Mouse (Mus musculus) midbrain, postnatal 0 days (tissue): ENCODE data around the gene Dio1. TPM values are rescaled to one million over a fixed set of nuclear protein-coding genes. Genes with fewer than 3 reads are reported as not detected.

ENCODE experiments used
- ATAC-seq: fragments of 200-750 bp; cut with Nextera tagmentation; 2 replicates; pipeline ENCODE4 v1.8.0; 2017; ENCODE audit warnings: moderate number of reproducible peaks, mild to moderate bottlenecking, moderate TSS enrichment, moderate library complexity; ENCODE audit not compliant: low FRiP score
- DNase-seq: peaks from one replicate; pipeline ENCODE4 v3.0.0-alpha.2; 2015; ENCODE audit warnings: low spot score
- H3K27ac ChIP-seq: fragments of 300-500 bp; sonication (generic); 2 replicates; pipeline ENCODE4 v1.5.1; 2014; ENCODE audit warnings: low read depth, mild to moderate bottlenecking, low read length, mixed read lengths
- H3K27me3 ChIP-seq: fragments of 300-500 bp; sonication (generic); 2 replicates; pipeline ENCODE4 v1.6.1; 2014; ENCODE audit warnings: low read length, control low read depth, mixed read lengths; ENCODE audit not compliant: insufficient read depth
- H3K36me3 ChIP-seq: fragments of 300-500 bp; sonication (generic); 2 replicates; pipeline ENCODE4 v1.6.1; 2014; ENCODE audit warnings: low read length, control low read depth, mixed read lengths; ENCODE audit not compliant: insufficient read depth
- H3K4me1 ChIP-seq: fragments of 300-500 bp; sonication (generic); 2 replicates; pipeline ENCODE4 v1.6.1; 2014; ENCODE audit warnings: mild to moderate bottlenecking, control low read depth, antibody characterized with exemption, low read length, mixed read lengths; ENCODE audit not compliant: insufficient read depth
- H3K4me2 ChIP-seq: fragments of 300-500 bp; sonication (generic); 2 replicates; pipeline ENCODE4 v1.6.1; 2014; ENCODE audit warnings: low read depth, mild to moderate bottlenecking, low read length, mixed read lengths; ENCODE audit not compliant: poor library complexity, severe bottlenecking
- H3K4me3 ChIP-seq: fragments of 300-500 bp; sonication (generic); 2 replicates; pipeline ENCODE4 v1.5.1; 2014; ENCODE audit warnings: low read depth, mild to moderate bottlenecking, low read length, moderate library complexity
- H3K9ac ChIP-seq: fragments of 300-500 bp; sonication (generic); replicated peaks from 2 replicates; pipeline ENCODE4 v1.6.1; 2014; ENCODE audit warnings: mild to moderate bottlenecking, low read length, moderate library complexity, mixed read lengths; ENCODE audit not compliant: poor library complexity, severe bottlenecking
- H3K9me3 ChIP-seq: fragments of 300-500 bp; sonication (generic); 2 replicates; pipeline ENCODE4 v1.6.1; 2016; ENCODE audit warnings: low read length, control low read depth
- CTCF ChIP-seq: IDR thresholded peaks from 2 replicates; pipeline ENCODE4 v1.5.1; 2016; ENCODE audit warnings: antibody characterized with exemption, mild to moderate bottlenecking
- WGBS: fragments of 180-500 bp; shearing (Covaris S2); extraction: QIAGEN DNeasy Blood & Tissue Kit; methylation state at CpG from one replicate; pipeline ENCODE4 v1.1.7; 2014; 5-methylcytosine and 5-hydroxymethylcytosine counted together
- polyA plus RNA-seq: library from polyadenylated mRNA; unstranded; fragments of >200 nt; fragmentation: Nextera tagmentation; extraction: Ambion mirVana; gene quantifications from 2 replicates; pipeline ENCODE4 v1.2.1, GENCODE M21; 2015
- total RNA-seq: library from RNA; depleted of rRNA; stranded (reverse); fragments of >200 nt; gene quantifications from 2 replicates; pipeline ENCODE4 v1.2.3, GENCODE M21; 2014

Gene Dio1
- total and polyA plus RNA-seq, 2 experiments from 2014 or later = not detected

- 85% methylated on average over 3 of the region's 3 CpGs for WGBS
Measured at GRCm38 (mm10) chr4:107285446-107286200, 21.3 kb downstream of the Dio1 start.

DNA sequence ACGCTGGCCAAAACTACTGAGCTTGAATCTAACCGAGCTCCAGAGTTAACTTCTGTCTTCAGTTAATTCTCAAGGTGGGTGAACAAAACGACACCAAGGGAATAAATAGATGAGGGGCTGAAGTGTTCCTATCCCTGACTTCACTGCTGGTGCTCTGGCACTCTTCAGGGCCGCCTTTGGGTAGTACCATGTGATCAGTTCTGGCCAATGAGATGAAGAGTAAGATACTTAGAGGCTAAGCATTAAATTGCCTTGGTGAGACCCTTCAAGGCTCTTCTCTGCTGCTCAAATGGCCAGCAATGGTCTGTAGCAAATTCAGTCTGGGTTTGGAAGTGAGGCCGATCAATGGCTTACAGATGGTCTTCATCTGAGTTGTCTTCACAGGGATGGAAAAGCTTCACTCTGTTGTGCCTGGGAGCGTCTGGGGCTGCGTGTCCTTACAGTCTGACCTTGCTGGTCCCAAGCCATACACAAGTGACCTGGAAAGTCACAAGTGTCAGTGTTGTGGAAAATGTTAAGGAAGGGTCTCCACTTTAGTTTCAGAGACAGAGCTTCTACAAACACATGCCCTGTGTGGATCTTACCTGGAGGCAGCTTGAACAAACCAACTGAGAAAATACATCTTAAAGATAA, 26.0 kb downstream of the Dio1 start:
- no peaks in the 10 kb centered on the region for H3K9me3 ChIP-seq

More at GRCm38 (mm10) chr4:107285446-107286200, 21.3 kb downstream of the Dio1 start:
- no peak for ATAC-seq
- Histone ChIP-seq H3K27ac (no peak overlapping the region), H3K4me2 (no peak overlapping the region), H3K9me3 (no peaks in the 10 kb centered on the region), H3K36me3 (peaks cover 4% of the 10 kb centered on the region; the same call in 1 of the 2 replicates), H3K9ac (no peak overlapping the region), H3K27me3 (no peaks in the 10 kb centered on the region), H3K4me1 (no peaks in the 10 kb centered on the region), H3K4me3 (no peak overlapping the region)
- no peak for DNase-seq
- no peak for TF ChIP-seq CTCF

DNA sequence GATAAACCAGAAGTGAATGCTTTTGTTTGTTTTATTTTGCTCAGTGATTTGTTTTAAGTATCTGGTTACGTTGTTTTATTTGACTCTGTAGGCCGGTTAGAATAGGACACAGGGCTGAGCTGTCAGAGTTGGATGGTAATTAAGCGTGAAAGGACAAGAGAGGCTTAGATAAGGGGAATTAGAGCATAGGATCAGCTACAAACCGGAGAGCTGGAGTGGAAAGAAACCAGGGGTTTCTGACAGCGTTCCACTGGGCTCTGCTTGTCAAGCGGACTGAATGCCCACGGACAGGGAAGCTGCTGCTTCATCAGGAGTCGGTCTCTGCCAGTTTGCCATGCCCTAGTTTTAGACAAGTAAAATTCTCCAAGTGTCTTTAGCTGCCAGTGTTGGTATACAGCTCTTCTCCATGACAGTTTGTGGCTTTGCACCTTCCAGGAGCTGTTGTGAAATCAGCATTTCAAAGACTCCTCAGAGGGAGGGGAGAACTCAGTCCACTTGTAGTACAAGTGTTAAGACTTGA, 28.7 kb downstream of the Dio1 start:
- ATAC-seq (no peak), DNase-seq (peak; percentile 64)
- Histone ChIP-seq H3K4me1 (peaks cover 4% of the 10 kb centered on the region; the same call in 1 of the 2 replicates), H3K9me3 (no peaks in the 10 kb centered on the region), H3K36me3 (peaks cover 12% of the 10 kb centered on the region; the same call in 1 of the 2 replicates), H3K9ac (no peak overlapping the region), H3K4me2 (no peak overlapping the region), H3K4me3 (no peak overlapping the region), H3K27me3 (no peaks in the 10 kb centered on the region), H3K27ac (peak overlapping the region; percentile 21; the same call in 1 of the 2 replicates)
- 9% methylated on average over 8 of the region's 8 CpGs for WGBS
- TF ChIP-seq CTCF = no peak

More for the DNA sequence above, 26.0 kb downstream of the Dio1 start:
- H3K9ac ChIP-seq = no peak overlapping the region
- H3K4me3 ChIP-seq = no peak overlapping the region
- 86% methylated on average over 7 of the region's 7 CpGs for WGBS
- no peak overlapping the region for H3K27ac ChIP-seq
- H3K4me2 ChIP-seq = no peak overlapping the region
- peaks cover 12% of the 10 kb centered on the region; the same call in 1 of the 2 replicates for H3K36me3 ChIP-seq
- DNase-seq = no peak
- H3K4me1 ChIP-seq = peaks cover 4% of the 10 kb centered on the region; the same call in 1 of the 2 replicates
- ATAC-seq = no peak
- TF ChIP-seq CTCF = no peak
- no peaks in the 10 kb centered on the region for H3K27me3 ChIP-seq

DNA sequence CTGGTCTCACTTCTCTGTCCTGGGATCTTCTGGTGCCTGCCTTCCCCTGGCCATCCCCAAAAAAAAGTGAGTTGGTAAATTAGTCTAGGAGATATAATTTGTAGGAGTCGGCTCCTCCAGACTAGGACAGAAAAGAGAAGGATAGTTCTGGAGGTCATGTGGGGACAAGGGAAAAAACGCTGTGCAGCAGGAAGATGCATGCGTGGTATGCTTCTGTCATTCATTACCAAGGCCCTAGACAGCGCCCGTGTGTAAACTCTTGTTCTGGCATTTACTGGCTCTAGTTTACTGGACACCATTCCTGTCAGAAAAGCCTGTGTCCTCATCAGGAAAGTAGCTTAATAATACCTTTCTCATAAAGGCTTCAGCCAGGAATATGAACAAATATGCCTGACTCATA, 32.5 kb downstream of the Dio1 start:
- DNase-seq = no peak
- no peak overlapping the region for H3K27ac ChIP-seq

DNA sequence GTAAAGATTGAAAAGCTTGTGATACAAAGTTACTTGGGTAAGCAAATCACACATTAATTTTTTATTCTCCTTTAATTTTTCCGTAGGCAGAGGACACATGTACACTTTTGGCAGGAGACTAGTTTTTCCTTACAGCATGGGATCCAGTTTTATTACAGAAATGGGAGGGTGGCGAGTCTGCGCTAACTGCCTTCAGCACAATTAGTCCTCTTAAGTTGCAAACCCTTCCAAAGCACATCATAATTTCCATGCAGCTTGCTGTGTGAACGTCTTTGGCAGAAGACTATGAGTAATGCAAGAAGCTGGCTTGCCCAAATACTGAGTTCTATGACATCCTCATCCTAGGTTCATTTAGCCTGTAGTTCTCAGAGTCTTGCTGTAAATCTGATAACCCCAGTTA, 33.3 kb downstream of the Dio1 start:
- Histone ChIP-seq H3K9ac (no peak overlapping the region), H3K4me3 (no peak overlapping the region), H3K36me3 (no peaks in the 10 kb centered on the region), H3K9me3 (no peaks in the 10 kb centered on the region), H3K27me3 (no peaks in the 10 kb centered on the region), H3K4me1 (peaks cover 4% of the 10 kb centered on the region; the same call in 1 of the 2 replicates), H3K4me2 (no peak overlapping the region), H3K27ac (no peak overlapping the region)
- no peak for DNase-seq
- TF ChIP-seq CTCF = no peak
- no peak for ATAC-seq
- WGBS = 81% methylated on average over 4 of the region's 4 CpGs

More for the DNA sequence above, 32.5 kb downstream of the Dio1 start:
- Histone ChIP-seq H3K4me3 (no peak overlapping the region), H3K4me2 (no peak overlapping the region), H3K9me3 (no peaks in the 10 kb centered on the region), H3K27me3 (no peaks in the 10 kb centered on the region), H3K9ac (peak overlapping the region; percentile 13; the same call in 1 of the 2 replicates), H3K4me1 (peaks cover 4% of the 10 kb centered on the region; the same call in 1 of the 2 replicates), H3K36me3 (no peaks in the 10 kb centered on the region)
- no peak for ATAC-seq
- no peak for TF ChIP-seq CTCF
- WGBS = 81% methylated on average over 5 of the region's 5 CpGs

DNA sequence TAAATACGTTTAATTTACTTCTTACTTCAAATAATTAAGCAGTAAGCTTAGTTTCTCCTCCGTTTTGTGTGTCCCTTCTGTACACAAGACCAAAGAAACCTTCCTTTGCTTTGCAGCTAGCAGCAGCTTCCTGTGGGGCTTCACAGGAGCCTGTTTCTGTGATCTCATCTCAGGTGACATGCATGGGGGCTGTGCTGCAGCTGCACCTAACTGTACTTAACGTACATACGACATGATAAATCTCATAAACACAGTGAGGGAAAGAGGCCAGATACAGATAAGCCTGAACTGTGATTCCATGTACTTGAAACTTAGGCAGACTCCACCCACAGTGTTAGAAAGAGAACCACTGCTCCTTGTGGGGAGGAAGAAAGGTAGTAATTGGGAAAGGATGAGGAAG, 47.0 kb downstream of the Dio1 start:
- H3K27me3 ChIP-seq = no peaks in the 10 kb centered on the region
- DNase-seq (no peak), ATAC-seq (no peak)
- H3K4me1 ChIP-seq = no peaks in the 10 kb centered on the region
- no peaks in the 10 kb centered on the region for H3K36me3 ChIP-seq
- no peak for TF ChIP-seq CTCF
- H3K9ac ChIP-seq = no peak overlapping the region
- no peak overlapping the region for H3K4me3 ChIP-seq
- no peak overlapping the region for H3K4me2 ChIP-seq
- H3K9me3 ChIP-seq = no peaks in the 10 kb centered on the region
- WGBS = 74% methylated on average over 4 of the region's 4 CpGs
- H3K27ac ChIP-seq = no peak overlapping the region
